Mouse (Mus musculus): ENCODE results near the gene 1700056E22Rik. TPM values are rescaled to one million over a fixed set of nuclear protein-coding genes. Genes with fewer than 3 reads are reported as not detected.

The 1700056E22Rik gene
- total RNA-seq, 1 experiment: 1.1 TPM

GRCm38 (mm10) chr1:184002470-184002869, 31.6 kb downstream of the 1700056E22Rik start:
- in situ Hi-C loops (cut with MboI; ENCODE audit: low sequenced_read_pairs in 2 of 2, unreplicated experiment in 2 of 2): no loop called here
- Histone ChIP-seq H3K27ac (ENCODE audit: insufficient read depth, low read depth, low read length, poor library complexity, severe bottlenecking) (no peak overlapping the region), H3K9ac (ENCODE audit: insufficient read depth, low read depth, low read length, poor library complexity, severe bottlenecking) (no peak overlapping the region), H3K36me3 (ENCODE audit: control insufficient read depth, insufficient read depth, low read length, poor library complexity, severe bottlenecking) (no peaks in the 10 kb centered on the region), H3K4me1 (ENCODE audit: control insufficient read depth in 2 of 2, insufficient read depth in 2 of 2, low read length in 2 of 2, poor library complexity in 1 of 2) (no peaks in the 10 kb centered on the region), H3K4me3 (ENCODE audit: insufficient read depth in 1 of 2, low read depth in 1 of 2, low read length in 2 of 2, poor library complexity in 1 of 2, severe bottlenecking in 1 of 2) (no peak overlapping the region), H3K9me3 (ENCODE audit: control insufficient read depth, insufficient read depth, low read depth, low read length) (no peaks in the 10 kb centered on the region)
- no peak for DNase-seq (ENCODE audit: low read depth, low spot score)
- TF ChIP-seq ZNF384 (IDR thresholded peaks at IDR 0.05; ENCODE audit: low read depth, low read length) (no peak), CHD2 (IDR thresholded peaks at IDR 0.05; ENCODE audit: low read depth, low read length) (no peak), HCFC1 (IDR thresholded peaks at IDR 0.05; ENCODE audit: borderline replicate concordance, insufficient read depth, low read length) (no peak), MAFK (IDR thresholded peaks at IDR 0.05; ENCODE audit: insufficient read depth, low read depth, low read length) (no peak), ZC3H11A (IDR thresholded peaks at IDR 0.05; ENCODE audit: borderline replicate concordance, low read depth, low read length) (no peak)

GRCm38 (mm10) chr1:183997207-183997606, 36.9 kb downstream of the 1700056E22Rik start:
- Histone ChIP-seq H3K36me3 (ENCODE audit: control insufficient read depth, insufficient read depth, low read length, poor library complexity, severe bottlenecking) (no peaks in the 10 kb centered on the region), H3K27ac (ENCODE audit: insufficient read depth, low read depth, low read length, poor library complexity, severe bottlenecking) (no peak overlapping the region), H3K9me3 (ENCODE audit: control insufficient read depth, insufficient read depth, low read depth, low read length) (no peaks in the 10 kb centered on the region), H3K4me1 (ENCODE audit: control insufficient read depth in 2 of 2, insufficient read depth in 2 of 2, low read length in 2 of 2, poor library complexity in 1 of 2) (no peaks in the 10 kb centered on the region), H3K4me3 (ENCODE audit: insufficient read depth in 1 of 2, low read depth in 1 of 2, low read length in 2 of 2, poor library complexity in 1 of 2, severe bottlenecking in 1 of 2) (no peak overlapping the region), H3K9ac (ENCODE audit: insufficient read depth, low read depth, low read length, poor library complexity, severe bottlenecking) (no peak overlapping the region)
- in situ Hi-C loops (cut with MboI; ENCODE audit: low sequenced_read_pairs in 2 of 2, unreplicated experiment in 2 of 2): no loop called here
- no peak for DNase-seq (ENCODE audit: low read depth, low spot score)
- TF ChIP-seq ZC3H11A (IDR thresholded peaks at IDR 0.05; ENCODE audit: borderline replicate concordance, low read depth, low read length): no peak
- TF ChIP-seq ZNF384 (IDR thresholded peaks at IDR 0.05; ENCODE audit: low read depth, low read length): no peak
- TF ChIP-seq MAFK (IDR thresholded peaks at IDR 0.05; ENCODE audit: insufficient read depth, low read depth, low read length): no peak
- no peak for TF ChIP-seq HCFC1 (IDR thresholded peaks at IDR 0.05; ENCODE audit: borderline replicate concordance, insufficient read depth, low read length)
- TF ChIP-seq CHD2 (IDR thresholded peaks at IDR 0.05; ENCODE audit: low read depth, low read length): no peak

- TF ChIP-seq ZC3H11A (IDR thresholded peaks at IDR 0.05; ENCODE audit: borderline replicate concordance, low read depth, low read length) (no peak), ZNF384 (IDR thresholded peaks at IDR 0.05; ENCODE audit: low read depth, low read length) (no peak), MAFK (IDR thresholded peaks at IDR 0.05; ENCODE audit: insufficient read depth, low read depth, low read length) (no peak), HCFC1 (IDR thresholded peaks at IDR 0.05; ENCODE audit: borderline replicate concordance, insufficient read depth, low read length) (no peak), CHD2 (IDR thresholded peaks at IDR 0.05; ENCODE audit: low read depth, low read length) (no peak)
- no peak for DNase-seq (ENCODE audit: low read depth, low spot score)
- H3K27ac ChIP-seq (ENCODE audit: insufficient read depth, low read depth, low read length, poor library complexity, severe bottlenecking): no peak overlapping the region
- no peaks in the 10 kb centered on the region for H3K9me3 ChIP-seq (ENCODE audit: control insufficient read depth, insufficient read depth, low read depth, low read length)
- no peaks in the 10 kb centered on the region for H3K4me1 ChIP-seq (ENCODE audit: control insufficient read depth in 2 of 2, insufficient read depth in 2 of 2, low read length in 2 of 2, poor library complexity in 1 of 2)
- H3K4me3 ChIP-seq (ENCODE audit: insufficient read depth in 1 of 2, low read depth in 1 of 2, low read length in 2 of 2, poor library complexity in 1 of 2, severe bottlenecking in 1 of 2): no peak overlapping the region
- no peak overlapping the region for H3K9ac ChIP-seq (ENCODE audit: insufficient read depth, low read depth, low read length, poor library complexity, severe bottlenecking)
- H3K36me3 ChIP-seq (ENCODE audit: control insufficient read depth, insufficient read depth, low read length, poor library complexity, severe bottlenecking): no peaks in the 10 kb centered on the region
- in situ Hi-C loops (cut with MboI; ENCODE audit: low sequenced_read_pairs in 2 of 2, unreplicated experiment in 2 of 2): no loop called here
Observed at GRCm38 (mm10) chr1:183991921-183992320, 42.2 kb downstream of the 1700056E22Rik start.

- no peaks in the 10 kb centered on the region for H3K9me3 ChIP-seq (ENCODE audit: control insufficient read depth, insufficient read depth, low read depth, low read length)
- H3K4me3 ChIP-seq (ENCODE audit: insufficient read depth in 1 of 2, low read depth in 1 of 2, low read length in 2 of 2, poor library complexity in 1 of 2, severe bottlenecking in 1 of 2): no peak overlapping the region
- no peak for DNase-seq (ENCODE audit: low read depth, low spot score)
- no peak for TF ChIP-seq CHD2 (IDR thresholded peaks at IDR 0.05; ENCODE audit: low read depth, low read length)
- TF ChIP-seq MAFK (IDR thresholded peaks at IDR 0.05; ENCODE audit: insufficient read depth, low read depth, low read length): no peak
- no peak for TF ChIP-seq HCFC1 (IDR thresholded peaks at IDR 0.05; ENCODE audit: borderline replicate concordance, insufficient read depth, low read length)
- TF ChIP-seq ZNF384 (IDR thresholded peaks at IDR 0.05; ENCODE audit: low read depth, low read length): no peak
- no peak for TF ChIP-seq ZC3H11A (IDR thresholded peaks at IDR 0.05; ENCODE audit: borderline replicate concordance, low read depth, low read length)
- H3K9ac ChIP-seq (ENCODE audit: insufficient read depth, low read depth, low read length, poor library complexity, severe bottlenecking): no peak overlapping the region
- no peaks in the 10 kb centered on the region for H3K36me3 ChIP-seq (ENCODE audit: control insufficient read depth, insufficient read depth, low read length, poor library complexity, severe bottlenecking)
- H3K27ac ChIP-seq (ENCODE audit: insufficient read depth, low read depth, low read length, poor library complexity, severe bottlenecking): no peak overlapping the region
- H3K4me1 ChIP-seq (ENCODE audit: control insufficient read depth in 2 of 2, insufficient read depth in 2 of 2, low read length in 2 of 2, poor library complexity in 1 of 2): no peaks in the 10 kb centered on the region
- in situ Hi-C loops (cut with MboI; ENCODE audit: low sequenced_read_pairs in 2 of 2, unreplicated experiment in 2 of 2): no loop called here
Observed at GRCm38 (mm10) chr1:183987711-183988245, 46.3 kb downstream of the 1700056E22Rik start.

Other genes with a start within 250 kb of the 1700056E22Rik start
- 2.1 and 5.4 TPM in 2 replicates for gene Dusp10, start 21.0 kb downstream of the 1700056E22Rik start, total RNA-seq (2012; rRNA removed)